Mouse (Mus musculus): ENCODE results near the gene Olfr1263. TPM values are rescaled to one million over a fixed set of nuclear protein-coding genes. Genes with fewer than 3 reads are reported as not detected.

Olfr1263 gene
- not detected for total RNA-seq (2023)

GRCm38 (mm10) chr2:90011831-90012230 lies at the start of gene Olfr1263:
Gene Olfr1263, plus strand, starts transcription at chr2:90012131.

DNA sequence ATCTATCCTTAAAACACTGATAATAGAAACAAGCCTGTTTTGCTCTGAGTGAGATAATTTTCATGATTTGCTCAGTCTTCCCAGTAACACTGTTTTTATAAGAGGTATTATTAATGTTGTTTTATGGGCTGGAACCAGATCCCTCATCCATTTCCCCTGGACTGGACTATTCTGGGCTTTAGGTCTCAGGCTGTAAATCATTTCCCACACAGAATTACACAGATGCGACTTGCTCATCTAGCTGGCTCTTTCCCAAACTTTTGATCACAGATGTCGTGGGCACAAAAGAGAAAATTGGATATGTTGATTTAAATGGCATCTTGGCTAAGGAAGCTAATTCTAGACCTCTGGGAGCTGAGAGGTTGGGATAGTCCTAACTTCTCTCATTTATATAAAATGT lies 37.7 kb upstream of the Olfr1263 start, which contains the start of gene Olfr1260:
Gene Olfr1260, plus strand, starts transcription at position 157 of the 400 bp plus-strand sequence.

DNA sequence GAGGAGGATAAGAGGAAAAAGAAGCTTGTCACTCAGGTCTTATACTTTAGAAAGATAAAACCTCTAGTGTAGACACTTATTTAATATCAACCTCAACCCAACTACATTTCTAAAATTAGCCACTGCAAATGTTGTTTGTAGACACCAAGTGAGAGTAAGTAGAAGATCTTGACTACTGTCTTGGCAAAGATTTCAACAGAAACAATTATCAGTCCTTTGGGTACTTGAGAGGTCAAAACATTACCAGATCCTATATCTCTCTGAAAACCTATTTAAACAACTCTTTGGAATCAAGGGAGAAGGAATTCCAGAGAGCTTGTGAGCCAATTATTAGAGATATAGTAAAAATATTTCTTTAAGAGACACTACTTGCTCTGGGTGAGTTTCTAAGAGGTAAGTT lies 21.0 kb upstream of the Olfr1263 start, which contains the start of gene Olfr1261:
Gene Olfr1261, plus strand, starts transcription at position 301 of the 400 bp plus-strand sequence.

GRCm38 (mm10) chr2:89999845-90000244 lies 12.1 kb upstream of the Olfr1263 start, which contains the start of gene Olfr1262:
Gene Olfr1262, plus strand, starts transcription at chr2:90000145.

DNA sequence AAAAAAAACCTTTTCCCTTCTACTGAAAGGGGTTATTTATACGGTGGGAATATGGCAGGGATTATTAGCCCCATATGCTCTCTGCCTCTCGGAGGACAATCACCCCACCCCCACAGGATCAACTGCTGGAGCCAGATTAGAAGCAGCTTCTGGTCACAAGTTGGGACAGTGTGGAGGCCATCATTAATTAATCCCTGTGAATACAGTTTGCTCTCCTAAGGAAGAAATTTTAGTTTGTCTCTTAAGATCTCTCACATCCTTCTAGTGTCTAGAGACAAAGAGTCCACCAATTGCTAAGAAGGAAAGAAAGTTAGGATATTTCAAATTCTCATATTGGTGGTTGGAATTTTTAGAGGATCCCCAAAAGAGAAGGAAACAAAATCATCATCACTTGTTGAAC lies 13.5 kb downstream of the Olfr1263 start, which contains the start of gene Olfr1264:
Gene Olfr1264, minus strand, starts transcription at position 101 of the 400 bp plus-strand sequence.

GRCm38 (mm10) chr2:90035037-90035436 lies 23.1 kb downstream of the Olfr1263 start, which contains the start of gene Olfr1265:
Gene Olfr1265, plus strand, starts transcription at chr2:90035337.

GRCm38 (mm10) chr2:90063494-90063893 lies 51.6 kb downstream of the Olfr1263 start, which contains the start of gene Olfr140:
Gene Olfr140, minus strand, starts transcription at chr2:90063594.

Other genes with a start within 250 kb of the Olfr1263 start
- not detected for gene Olfr1254, start 218.5 kb upstream of the Olfr1263 start, total RNA-seq (2023)
- not detected for gene Olfr1255, start 200.1 kb upstream of the Olfr1263 start, total RNA-seq (2023)
- not detected for gene Olfr1256, start 170.6 kb upstream of the Olfr1263 start, total RNA-seq (2023)
- gene Olfr48, start 163.9 kb upstream of the Olfr1263 start, total RNA-seq (2023), result not detected
- gene Olfr1257, start 133.7 kb upstream of the Olfr1263 start, total RNA-seq (2023), result not detected
- not detected for gene Olfr1258, start 84.8 kb upstream of the Olfr1263 start, total RNA-seq (2023)
- not detected for gene Olfr1259, start 63.5 kb upstream of the Olfr1263 start, total RNA-seq (2023)
- gene Olfr1260, start 37.8 kb upstream of the Olfr1263 start, total RNA-seq (2023), result not detected
- gene Olfr1261, start 20.9 kb upstream of the Olfr1263 start, total RNA-seq (2023), result not detected
- not detected for gene Olfr1262, start 12.0 kb upstream of the Olfr1263 start, total RNA-seq (2023)
- not detected for gene Olfr1264, start 13.4 kb downstream of the Olfr1263 start, total RNA-seq (2023)
- not detected for gene Olfr1265, start 23.2 kb downstream of the Olfr1263 start, total RNA-seq (2023)
- not detected for gene Olfr140, start 51.5 kb downstream of the Olfr1263 start, total RNA-seq (2023)
- not detected for gene Olfr1269, start 109.3 kb downstream of the Olfr1263 start, total RNA-seq (2023)
- not detected for gene Olfr32, start 130.2 kb downstream of the Olfr1263 start, total RNA-seq (2023)
- gene Olfr1270, start 141.0 kb downstream of the Olfr1263 start, total RNA-seq (2023), result not detected
- gene Olfr1506, start 212.4 kb downstream of the Olfr1263 start, total RNA-seq (2023), result 0.59 TPM
- not detected for gene Olfr142, start 245.5 kb downstream of the Olfr1263 start, total RNA-seq (2023)

Measured in CD4-positive naive resting alpha-beta T cell, adult 57 days (primary cell).